Mouse (Mus musculus) forebrain, embryonic 14.5 days (tissue): ENCODE results near the gene Eci1. TPM values are rescaled to one million over a fixed set of nuclear protein-coding genes. Genes with fewer than 3 reads are reported as not detected.
A peak's percentile ranks its signal among the peaks of the same experiment; 100 is the strongest.
"Not testable (repeated sequence)": the region's sequence is repeated elsewhere in the genome, so short reads cannot be mapped to it uniquely, and the experiment has no call there.

ENCODE experiments used
- ATAC-seq: fragments of 200-750 bp; cut with Nextera tagmentation; 2 replicates; pipeline ENCODE4 v1.8.0; 2017; ENCODE audit warnings: mild to moderate bottlenecking, moderate library complexity
- DNase-seq: peaks from one replicate; pipeline ENCODE4 v3.0.0-alpha.2; 2015; ENCODE audit warnings: low spot score
- H3K27ac ChIP-seq: fragments of 300-500 bp; sonication (generic); 2 replicates; pipeline ENCODE4 v1.5.1; 2014; ENCODE audit warnings: low read depth, mild to moderate bottlenecking, control low read depth, low read length, moderate library complexity
- H3K27me3 ChIP-seq: fragments of 300-500 bp; sonication (generic); replicated peaks from 2 replicates; pipeline ENCODE4 v1.6.1; 2014; ENCODE audit warnings: low read length, control low read depth, mixed read lengths; ENCODE audit not compliant: control insufficient read depth, insufficient read depth
- H3K36me3 ChIP-seq: fragments of 300-500 bp; sonication (generic); 2 replicates; pipeline ENCODE4 v1.6.1; 2014; ENCODE audit warnings: low read length, control low read depth; ENCODE audit not compliant: control insufficient read depth, insufficient read depth
- H3K4me1 ChIP-seq: fragments of 300-500 bp; sonication (generic); 2 replicates; pipeline ENCODE4 v1.6.1; 2014; ENCODE audit warnings: antibody characterized with exemption, low read length, control low read depth; ENCODE audit not compliant: control insufficient read depth, insufficient read depth
- H3K4me2 ChIP-seq: fragments of 300-500 bp; sonication (generic); 2 replicates; pipeline ENCODE4 v1.6.1; 2014; ENCODE audit warnings: mild to moderate bottlenecking, control low read depth, low read length
- H3K4me3 ChIP-seq: fragments of 300-500 bp; sonication (generic); 2 replicates; pipeline ENCODE4 v1.5.1; 2014; ENCODE audit warnings: low read depth, low read length, control low read depth
- H3K9ac ChIP-seq: fragments of 300-500 bp; sonication (generic); 2 replicates; pipeline ENCODE4 v1.6.1; 2014; ENCODE audit warnings: mild to moderate bottlenecking, low read length, control low read depth, moderate library complexity
- H3K9me3 ChIP-seq: fragments of 300-500 bp; sonication (generic); replicated peaks from 2 replicates; pipeline ENCODE4 v1.6.1; 2016; ENCODE audit warnings: low read length, control low read depth, mixed read lengths; ENCODE audit not compliant: control insufficient read depth
- WGBS: fragments of 180-500 bp; shearing (Covaris S2); extraction: QIAGEN DNeasy Blood & Tissue Kit; methylation state at CpG from one replicate; pipeline ENCODE4 v1.1.7; 2014; 5-methylcytosine and 5-hydroxymethylcytosine counted together
- polyA plus RNA-seq: library from polyadenylated mRNA; unstranded; fragments of >200 nt; fragmentation: Nextera tagmentation; extraction: Ambion mirVana; gene quantifications from 2 replicates; pipeline ENCODE4 v1.2.1, GENCODE M21; 2014

Eci1 gene
- polyA plus RNA-seq, 1 experiment from 2014 or later, result 31.8 TPM

DNA sequence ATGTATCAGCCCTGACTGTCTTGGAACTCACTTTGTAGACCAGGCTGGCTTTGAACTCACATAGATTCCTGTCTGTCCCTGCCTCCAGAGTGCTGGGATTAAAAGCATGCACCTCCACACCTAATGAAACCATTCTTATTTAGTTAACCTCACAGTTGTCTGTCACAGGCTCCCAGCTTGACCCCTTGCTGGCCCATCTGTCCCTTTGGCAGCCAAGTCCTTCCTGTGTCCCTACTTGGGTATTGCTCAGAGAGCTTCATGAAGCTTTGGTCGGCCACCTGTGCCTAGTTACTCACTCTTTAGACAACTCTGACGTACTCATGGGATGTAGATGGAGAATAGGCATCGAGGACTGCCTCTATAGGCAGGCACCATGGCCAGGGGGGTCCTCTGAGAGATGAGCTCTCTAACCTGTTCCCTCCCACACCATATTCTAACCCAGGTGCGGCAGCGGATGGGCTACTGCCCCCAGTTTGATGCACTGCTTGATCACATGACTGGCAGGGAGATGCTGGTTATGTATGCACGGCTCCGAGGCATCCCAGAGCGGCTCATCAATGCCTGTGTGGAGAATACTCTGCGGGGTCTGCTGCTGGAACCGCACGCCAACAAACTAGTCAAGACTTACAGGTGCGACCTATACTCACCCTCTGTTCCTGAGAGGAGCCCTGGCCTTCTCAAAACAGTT is 19.2 kb upstream of the Eci1 start:
- Histone ChIP-seq H3K9ac (no peak overlapping the region), H3K27ac (no peak overlapping the region), H3K4me2 (no peak overlapping the region), H3K36me3 (peaks cover 87% of the 10 kb centered on the region), H3K4me3 (no peak overlapping the region), H3K9me3 (no peaks in the 10 kb centered on the region), H3K27me3 (no peaks in the 10 kb centered on the region), H3K4me1 (no peaks in the 10 kb centered on the region)
- 87% methylated on average over 12 of the region's 12 CpGs for WGBS
- no peak for ATAC-seq
- DNase-seq, result no peak

- Histone ChIP-seq H3K4me3 (peak overlapping the region; percentile 87), H3K4me1 (peaks cover 15% of the 10 kb centered on the region), H3K27ac (peak overlapping the region; percentile 89), H3K27me3 (no peaks in the 10 kb centered on the region), H3K36me3 (peaks cover 59% of the 10 kb centered on the region), H3K9me3 (no peaks in the 10 kb centered on the region), H3K9ac (peak overlapping the region; percentile 73), H3K4me2 (peak overlapping the region; percentile 97)
- 38% methylated on average over 22 of the region's 22 CpGs for WGBS
- ATAC-seq (peak; percentile 25), DNase-seq (peak; percentile 4)
Measured at GRCm38 (mm10) chr17:24413557-24414211, 12.8 kb upstream of the Eci1 start.

DNA sequence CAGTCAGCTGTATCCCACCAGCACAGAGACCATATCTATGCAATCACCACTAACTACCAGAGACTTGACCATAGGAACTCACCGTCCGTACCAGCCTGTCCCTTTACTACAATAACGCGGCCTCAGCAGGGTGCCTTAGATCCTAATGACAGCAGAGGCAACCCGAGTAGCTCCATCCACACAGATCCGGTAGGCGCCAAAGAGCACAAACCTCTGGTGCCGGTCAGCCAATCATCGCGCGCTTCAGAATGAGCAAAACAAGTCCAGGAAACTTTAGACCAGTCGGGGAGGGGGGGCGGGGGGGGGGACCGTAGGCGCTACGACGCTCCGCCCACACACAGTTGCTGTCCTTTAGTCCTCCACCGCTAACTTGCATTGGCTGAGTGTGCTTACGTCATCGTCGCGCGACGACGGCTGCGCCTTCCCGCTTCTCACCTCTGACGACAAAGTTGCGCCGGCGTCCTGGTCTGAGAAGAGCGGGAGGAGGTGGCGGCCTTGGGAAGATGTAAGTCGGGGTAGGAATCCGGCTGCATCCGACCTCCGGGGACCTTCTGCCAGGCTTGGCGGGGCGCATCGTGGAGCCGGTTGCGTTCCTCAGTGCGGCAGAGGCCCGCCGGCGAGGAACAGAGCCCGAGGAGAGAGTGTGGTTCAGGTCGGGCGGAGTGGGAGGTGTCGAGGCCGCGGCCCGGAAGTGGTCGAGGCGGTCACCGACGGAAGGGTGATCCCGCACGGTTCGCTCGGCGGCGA is 12.0 kb upstream of the Eci1 start, which contains the start of gene Rnps1:
Gene Rnps1, plus strand, starts transcription at position 336 of the 747 bp plus-strand sequence.
- WGBS, result under 1% methylated on average over 63 of the region's 64 CpGs
- peak; percentile 96 for ATAC-seq
- Histone ChIP-seq H3K4me3 (peak within 1 kb of the TSS; percentile 87), H3K4me2 (peak within 1 kb of the TSS; percentile 97), H3K27me3 (no peaks in the 10 kb centered on the region), H3K27ac (peak within 1 kb of the TSS; percentile 89), H3K9ac (peak within 1 kb of the TSS; percentile 94), H3K9me3 (no peaks in the 10 kb centered on the region), H3K36me3 (peaks cover 59% of the 10 kb centered on the region), H3K4me1 (peaks cover 15% of the 10 kb centered on the region)
- peak; percentile 99 for DNase-seq

DNA sequence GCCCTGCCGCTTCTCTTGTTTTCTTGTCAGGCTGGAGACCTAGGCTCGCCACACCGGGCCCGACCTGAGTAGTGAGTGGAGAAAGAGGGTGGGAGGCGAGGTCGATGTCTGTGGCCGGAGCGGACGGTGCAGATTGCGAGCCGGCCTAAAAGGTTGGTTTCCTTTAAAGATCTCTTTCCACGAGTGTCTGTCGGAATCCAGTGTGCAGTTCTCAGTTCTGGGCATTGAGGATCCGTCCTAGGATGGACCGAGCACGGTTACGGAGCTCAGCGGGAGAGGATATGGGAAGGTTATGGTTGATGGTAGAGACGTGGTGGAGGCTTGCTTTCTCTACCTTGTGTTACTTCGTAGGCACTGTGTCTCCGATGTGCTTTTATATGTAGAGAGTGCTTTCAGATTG is 11.4 kb upstream of the Eci1 start:
- no peaks in the 10 kb centered on the region for H3K27me3 ChIP-seq
- no peak for ATAC-seq
- peak overlapping the region; percentile 87 for H3K4me3 ChIP-seq
- H3K4me1 ChIP-seq, result peaks cover 15% of the 10 kb centered on the region
- H3K9ac ChIP-seq, result peak overlapping the region; percentile 94
- peak overlapping the region; percentile 89 for H3K27ac ChIP-seq
- peak overlapping the region; percentile 97 for H3K4me2 ChIP-seq
- no peaks in the 10 kb centered on the region for H3K9me3 ChIP-seq
- DNase-seq, result no peak
- WGBS, result under 1% methylated on average over 21 of the region's 21 CpGs
- peaks cover 59% of the 10 kb centered on the region for H3K36me3 ChIP-seq

- Histone ChIP-seq H3K27me3 (no peaks in the 10 kb centered on the region), H3K27ac (no peak overlapping the region), H3K36me3 (peaks cover 62% of the 10 kb centered on the region), H3K4me3 (peak overlapping the region; percentile 87), H3K4me2 (peak overlapping the region; percentile 97), H3K4me1 (peaks cover 15% of the 10 kb centered on the region), H3K9ac (peak overlapping the region; percentile 94), H3K9me3 (no peaks in the 10 kb centered on the region)
- DNase-seq, result no peak
- 80% methylated on average over 3 of the region's 3 CpGs for WGBS
- ATAC-seq, result no peak
Measured at GRCm38 (mm10) chr17:24416051-24416652, 10.3 kb upstream of the Eci1 start.

DNA sequence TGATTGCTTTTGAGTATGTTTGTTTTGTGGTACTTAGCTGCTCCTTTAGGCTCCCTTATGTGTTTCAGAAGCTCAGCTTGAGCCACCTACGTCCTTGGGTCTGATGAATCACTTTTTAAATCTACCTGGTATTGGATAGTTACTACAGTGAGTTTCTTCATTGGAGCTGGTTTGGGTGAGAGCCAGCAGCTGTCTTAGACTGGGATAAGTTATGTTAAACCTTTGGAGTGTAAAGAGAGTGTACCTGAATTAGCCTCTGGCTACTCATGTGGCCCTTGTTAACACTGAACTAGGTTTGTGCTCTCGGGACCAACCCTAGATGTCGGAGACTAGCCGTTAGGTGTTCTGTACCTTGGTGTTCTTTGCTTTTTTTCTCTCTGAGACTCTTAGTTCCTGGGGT is 3.3 kb upstream of the Eci1 start:
- Histone ChIP-seq H3K4me2 (no peak overlapping the region), H3K4me3 (no peak overlapping the region), H3K27ac (no peak overlapping the region), H3K9me3 (no peaks in the 10 kb centered on the region), H3K9ac (no peak overlapping the region), H3K27me3 (no peaks in the 10 kb centered on the region), H3K4me1 (no peaks in the 10 kb centered on the region), H3K36me3 (peaks cover 71% of the 10 kb centered on the region)
- ATAC-seq, result no peak
- 93% methylated on average over 4 of the region's 4 CpGs for WGBS
- DNase-seq, result no peak

GRCm38 (mm10) chr17:24424489-24424888 is 2.0 kb upstream of the Eci1 start:
- DNase-seq (no peak), ATAC-seq (no peak)
- no peak overlapping the region for H3K9ac ChIP-seq
- peaks cover 57% of the 10 kb centered on the region for H3K36me3 ChIP-seq
- 95% methylated on average over 5 of the region's 5 CpGs for WGBS
- no peak overlapping the region for H3K27ac ChIP-seq
- no peaks in the 10 kb centered on the region for H3K27me3 ChIP-seq
- H3K4me3 ChIP-seq, result no peak overlapping the region
- H3K9me3 ChIP-seq, result no peaks in the 10 kb centered on the region
- H3K4me1 ChIP-seq, result no peaks in the 10 kb centered on the region
- H3K4me2 ChIP-seq, result no peak overlapping the region

GRCm38 (mm10) chr17:24425326-24425725 is 1.1 kb upstream of the Eci1 start:
- not testable (repeated sequence) for H3K27ac ChIP-seq, H3K4me3 ChIP-seq, H3K4me2 ChIP-seq, H3K4me1 ChIP-seq, H3K9me3 ChIP-seq, H3K9ac ChIP-seq, DNase-seq, H3K27me3 ChIP-seq, ATAC-seq
- WGBS, result 79% methylated on average over 5 of the region's 8 CpGs
- peaks cover 49% of the 10 kb centered on the region for H3K36me3 ChIP-seq
